Mouse (Mus musculus) kidney, postnatal 0 days (tissue): Measurements from ENCODE around the gene Atp11a. TPM values are rescaled to one million over a fixed set of nuclear protein-coding genes. Genes with fewer than 3 reads are reported as not detected.

Experiments used
- ATAC-seq: fragments of 200-750 bp; cut with Nextera tagmentation; replicated peaks from 2 replicates; pipeline ENCODE4 v1.8.0; 2017; ENCODE audit warnings: low read depth, moderate number of reproducible peaks, moderate TSS enrichment, moderate library complexity; ENCODE audit not compliant: low FRiP score
- DNase-seq: peaks from one replicate; pipeline ENCODE4 v3.0.0-alpha.2; 2016; ENCODE audit warnings: low spot score
- H3K27ac ChIP-seq: fragments of 300-500 bp; sonication (generic); 2 replicates; pipeline ENCODE4 v1.5.1; 2014; ENCODE audit warnings: mild to moderate bottlenecking
- H3K27me3 ChIP-seq: fragments of 300-500 bp; sonication (generic); 2 replicates; pipeline ENCODE4 v1.6.1; 2014; ENCODE audit warnings: low read length, mixed read lengths; ENCODE audit not compliant: insufficient read depth
- H3K36me3 ChIP-seq: fragments of 300-500 bp; sonication (generic); 2 replicates; pipeline ENCODE4 v1.6.1; 2014; ENCODE audit warnings: low read length, mixed read lengths; ENCODE audit not compliant: insufficient read depth
- H3K4me1 ChIP-seq: fragments of 300-500 bp; sonication (generic); replicated peaks from 2 replicates; pipeline ENCODE4 v1.6.1; 2014; ENCODE audit warnings: antibody characterized with exemption, low read length, mixed read lengths; ENCODE audit not compliant: insufficient read depth
- H3K4me2 ChIP-seq: fragments of 300-500 bp; sonication (generic); 2 replicates; pipeline ENCODE4 v1.6.1; 2014; ENCODE audit warnings: mild to moderate bottlenecking, low read length, moderate library complexity, mixed read lengths
- H3K4me3 ChIP-seq: fragments of 300-500 bp; sonication (generic); replicated peaks from 2 replicates; pipeline ENCODE4 v1.5.1; 2014; ENCODE audit warnings: low read depth, low read length
- H3K9ac ChIP-seq: fragments of 300-500 bp; sonication (generic); 2 replicates; pipeline ENCODE4 v1.6.1; 2014; ENCODE audit warnings: low read depth, low read length
- H3K9me3 ChIP-seq: fragments of 300-500 bp; sonication (generic); replicated peaks from 2 replicates; pipeline ENCODE4 v1.6.1; 2016; ENCODE audit warnings: low read length, inconsistent platforms, mixed read lengths
- CTCF ChIP-seq: IDR thresholded peaks from 2 replicates; pipeline ENCODE4 v1.5.1; 2016; ENCODE audit warnings: antibody characterized with exemption, low read depth, mild to moderate bottlenecking, moderate library complexity
- WGBS: fragments of 180-500 bp; shearing (Covaris S2); extraction: QIAGEN DNeasy Blood & Tissue Kit; methylation state at CpG from one replicate; pipeline ENCODE4 v1.1.7; 2014; 5-methylcytosine and 5-hydroxymethylcytosine counted together
- polyA plus RNA-seq: library from polyadenylated mRNA; unstranded; fragments of >200 nt; fragmentation: Nextera tagmentation; extraction: Ambion mirVana; gene quantifications from 2 replicates; pipeline ENCODE4 v1.2.1, GENCODE M21; 2015

Atp11a gene
- polyA plus RNA-seq, 1 experiment from 2014 or later, result 24.5 TPM

DNA sequence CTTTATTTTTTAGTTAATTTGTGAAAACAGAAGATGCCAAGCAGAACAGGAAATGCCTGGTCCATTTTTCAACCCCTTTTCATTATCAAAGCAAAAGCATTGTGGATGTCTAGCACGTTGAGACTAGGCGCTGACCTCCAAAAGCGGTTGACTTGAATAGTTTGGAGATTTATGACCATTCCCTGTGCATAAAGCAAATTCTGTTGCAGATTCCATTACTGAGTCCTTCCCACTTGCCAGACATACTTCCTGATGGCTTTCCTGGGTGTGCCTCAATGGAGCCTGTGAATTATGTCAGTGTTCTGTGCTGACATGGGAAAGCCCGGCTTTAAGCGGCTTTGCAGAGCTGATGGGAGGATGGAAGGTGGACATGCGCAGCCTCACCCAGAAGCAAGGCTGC lies 24.4 kb upstream of the Atp11a start:
- Histone ChIP-seq H3K27me3 (no peaks in the 10 kb centered on the region), H3K9me3 (no peaks in the 10 kb centered on the region), H3K27ac (no peak overlapping the region), H3K4me2 (no peak overlapping the region), H3K4me3 (no peak overlapping the region), H3K36me3 (no peaks in the 10 kb centered on the region), H3K9ac (no peak overlapping the region), H3K4me1 (no peaks in the 10 kb centered on the region)
- DNase-seq (peak; percentile 66), ATAC-seq (no peak)
- WGBS, result 35% methylated on average over 6 of the region's 6 CpGs
- TF ChIP-seq CTCF, result no peak

DNA sequence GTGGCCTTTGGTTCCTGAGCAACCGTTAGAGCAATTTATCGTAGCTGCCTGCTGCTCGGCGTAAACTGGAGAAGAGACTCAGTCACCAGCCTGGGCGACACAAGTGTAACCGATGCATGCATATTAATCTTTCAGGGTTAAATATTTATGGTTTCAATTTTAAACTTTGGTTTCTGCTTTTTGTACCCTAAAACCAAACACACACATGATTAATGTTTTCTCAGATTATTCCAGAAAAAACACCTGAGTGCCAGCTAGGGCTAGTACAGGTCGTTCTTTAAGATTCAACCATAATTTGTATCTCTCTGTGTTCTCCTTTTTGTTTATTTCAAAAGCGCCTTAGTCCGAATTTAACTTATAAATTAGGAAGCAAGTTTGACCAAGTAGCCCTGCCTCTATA lies 17.7 kb upstream of the Atp11a start:
- DNase-seq (no peak), ATAC-seq (no peak)
- Histone ChIP-seq H3K4me2 (no peak overlapping the region), H3K9me3 (no peaks in the 10 kb centered on the region), H3K4me1 (no peaks in the 10 kb centered on the region), H3K27ac (no peak overlapping the region), H3K36me3 (no peaks in the 10 kb centered on the region), H3K27me3 (no peaks in the 10 kb centered on the region), H3K4me3 (no peak overlapping the region), H3K9ac (no peak overlapping the region)
- no peak for TF ChIP-seq CTCF
- WGBS, result 73% methylated on average over 9 of the region's 9 CpGs

DNA sequence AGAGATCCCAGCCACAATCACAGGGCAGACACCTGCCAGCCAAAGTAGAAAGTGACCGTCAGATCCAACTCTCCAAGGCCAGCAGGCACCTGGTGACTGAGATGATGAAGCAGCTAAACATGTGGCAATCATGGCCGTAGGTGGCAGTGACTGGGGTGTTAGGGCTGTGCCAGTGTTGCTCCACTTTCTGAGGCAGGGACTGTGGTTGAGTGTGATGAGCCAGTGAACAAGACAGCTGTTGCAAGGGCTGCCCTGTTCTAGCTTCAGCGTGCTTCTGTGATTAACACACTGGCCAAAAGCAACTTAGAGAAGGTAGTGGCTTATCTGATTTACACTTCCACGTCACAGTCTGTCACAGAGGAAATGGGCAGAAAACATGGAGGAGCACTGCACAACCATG lies 13.4 kb upstream of the Atp11a start:
- H3K4me1 ChIP-seq, result no peaks in the 10 kb centered on the region
- H3K27me3 ChIP-seq, result no peaks in the 10 kb centered on the region
- no peak overlapping the region for H3K4me2 ChIP-seq
- 89% methylated on average over 4 of the region's 4 CpGs for WGBS
- H3K4me3 ChIP-seq, result no peak overlapping the region
- H3K9me3 ChIP-seq, result no peaks in the 10 kb centered on the region
- no peak for DNase-seq
- TF ChIP-seq CTCF, result no peak
- no peak overlapping the region for H3K9ac ChIP-seq
- ATAC-seq, result no peak
- H3K27ac ChIP-seq, result no peak overlapping the region
- no peaks in the 10 kb centered on the region for H3K36me3 ChIP-seq

DNA sequence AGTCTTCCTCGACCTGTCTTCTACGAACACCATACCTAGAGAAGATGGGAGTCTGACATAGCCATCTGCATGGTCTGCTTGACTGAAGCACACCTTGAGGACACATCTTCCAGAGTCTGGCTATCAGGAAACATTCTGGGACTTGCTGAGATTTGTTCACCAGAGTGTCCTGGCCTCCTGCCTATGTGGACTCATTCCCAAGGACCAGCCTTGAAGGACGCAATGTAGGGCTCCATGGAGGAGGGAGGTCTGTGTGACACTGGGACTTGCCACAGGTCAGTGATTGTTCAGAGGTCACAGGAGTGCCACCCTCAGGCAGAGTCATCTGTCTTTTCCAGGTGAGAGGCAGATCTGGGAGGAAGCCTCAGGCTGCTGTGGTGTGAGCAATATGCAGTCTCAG lies 8.6 kb upstream of the Atp11a start:
- WGBS, result 80% methylated on average over 3 of the region's 3 CpGs
- no peak for ATAC-seq
- Histone ChIP-seq H3K4me2 (no peak overlapping the region), H3K9ac (no peak overlapping the region), H3K27ac (no peak overlapping the region), H3K27me3 (no peaks in the 10 kb centered on the region), H3K4me3 (no peak overlapping the region), H3K4me1 (no peaks in the 10 kb centered on the region), H3K9me3 (no peaks in the 10 kb centered on the region), H3K36me3 (no peaks in the 10 kb centered on the region)
- DNase-seq, result no peak
- TF ChIP-seq CTCF, result no peak

DNA sequence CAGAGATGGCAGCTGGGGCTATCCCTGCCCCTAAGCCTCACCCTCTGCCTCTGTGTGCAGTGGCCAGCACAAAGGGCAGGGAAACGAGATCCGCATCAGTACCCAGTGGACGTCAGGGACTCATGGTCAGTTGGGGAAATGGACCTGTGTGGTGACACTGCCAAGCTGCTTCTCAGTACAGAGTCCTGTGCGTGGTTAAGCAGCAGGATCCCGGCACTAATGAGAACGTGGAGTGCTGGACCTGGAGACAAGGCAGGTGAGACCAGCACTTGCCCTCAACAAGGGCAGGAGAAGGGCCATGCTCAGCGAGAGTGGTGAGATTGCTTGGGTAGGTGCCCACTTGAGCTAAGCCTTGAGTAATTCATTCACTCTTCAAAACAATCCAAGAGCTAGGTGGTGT lies 7.7 kb upstream of the Atp11a start:
- H3K27ac ChIP-seq, result no peak overlapping the region
- H3K9ac ChIP-seq, result no peak overlapping the region
- 79% methylated on average over 7 of the region's 7 CpGs for WGBS
- H3K4me3 ChIP-seq, result no peak overlapping the region
- H3K27me3 ChIP-seq, result no peaks in the 10 kb centered on the region
- H3K4me2 ChIP-seq, result no peak overlapping the region
- H3K4me1 ChIP-seq, result no peaks in the 10 kb centered on the region
- no peaks in the 10 kb centered on the region for H3K36me3 ChIP-seq
- H3K9me3 ChIP-seq, result no peaks in the 10 kb centered on the region
- no peak for DNase-seq
- peak; percentile 80 for ATAC-seq
- TF ChIP-seq CTCF, result no peak

DNA sequence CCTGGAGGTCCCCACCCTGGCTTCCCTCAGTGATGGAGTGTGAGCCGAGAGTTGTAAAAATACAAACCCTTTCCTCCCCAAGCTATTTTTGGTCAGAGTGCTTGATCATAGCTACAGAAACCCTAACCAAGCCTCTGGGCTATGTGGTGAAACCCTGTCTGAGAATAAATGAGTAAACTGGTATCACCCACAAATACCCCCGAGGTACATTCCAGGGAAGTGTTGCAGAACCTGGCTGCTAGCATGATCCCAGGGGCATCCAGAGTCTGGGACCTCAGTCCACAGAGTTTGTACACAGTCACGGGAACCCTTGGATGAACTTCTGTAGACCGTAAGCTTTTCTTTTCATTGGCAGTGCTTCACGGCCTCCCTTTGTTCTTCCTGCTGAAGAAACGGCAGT lies 3.8 kb upstream of the Atp11a start:
- ATAC-seq, result no peak
- H3K27ac ChIP-seq, result no peak overlapping the region

DNA sequence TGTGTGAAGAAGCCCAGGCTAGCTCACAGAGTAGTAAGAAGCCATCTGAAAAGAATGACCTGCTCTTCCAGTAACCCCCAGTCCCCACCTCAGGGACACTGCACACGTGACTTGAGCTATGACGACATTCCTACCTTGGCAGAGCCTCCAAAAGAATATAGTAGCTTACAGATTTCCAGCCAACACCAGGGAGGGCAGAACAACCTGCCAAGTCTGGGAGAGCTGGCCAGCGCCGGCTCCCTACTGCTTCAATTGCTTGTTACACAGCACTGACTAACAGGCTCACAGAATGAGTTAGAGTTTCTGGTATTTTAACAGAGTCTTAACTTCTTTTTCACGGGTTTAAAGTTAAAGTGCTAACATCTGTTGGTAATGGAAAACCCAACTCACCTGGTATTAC lies 2.7 kb upstream of the Atp11a start:
- ATAC-seq, result 0 out of 2 replicates have a peak, but pooled peaks have one; percentile 19
- 0 out of 2 replicates have a peak overlapping the region, but pooled peaks have one; percentile 40 for H3K27ac ChIP-seq
- no peaks in the 10 kb centered on the region for H3K9me3 ChIP-seq
- no peak for DNase-seq
- WGBS, result 63% methylated on average over 5 of the region's 5 CpGs
- no peak overlapping the region for H3K4me3 ChIP-seq
- no peaks in the 10 kb centered on the region for H3K27me3 ChIP-seq
- H3K4me1 ChIP-seq, result peaks cover 20% of the 10 kb centered on the region; the same call in 1 of the 2 replicates
- H3K9ac ChIP-seq, result no peak overlapping the region
- H3K36me3 ChIP-seq, result no peaks in the 10 kb centered on the region
- TF ChIP-seq CTCF, result no peak
- no peak overlapping the region for H3K4me2 ChIP-seq

More for the DNA sequence above, 3.8 kb upstream of the Atp11a start:
- H3K4me3 ChIP-seq, result no peak overlapping the region
- no peaks in the 10 kb centered on the region for H3K36me3 ChIP-seq
- WGBS, result 17% methylated on average over 6 of the region's 6 CpGs
- H3K9ac ChIP-seq, result 0 out of 2 replicates have a peak overlapping the region, but pooled peaks have one; percentile 6
- no peak for TF ChIP-seq CTCF
- H3K27me3 ChIP-seq, result no peaks in the 10 kb centered on the region
- H3K9me3 ChIP-seq, result no peaks in the 10 kb centered on the region
- peak; percentile 48 for DNase-seq
- H3K4me2 ChIP-seq, result no peak overlapping the region
- peaks cover 18% of the 10 kb centered on the region; the same call in 1 of the 2 replicates for H3K4me1 ChIP-seq
